Mouse (Mus musculus): ENCODE data around the gene Agps. TPM values are rescaled to one million over a fixed set of nuclear protein-coding genes. Genes with fewer than 3 reads are reported as not detected.
A peak's percentile ranks its signal among the peaks of the same experiment; 100 is the strongest.
"Not testable (repeated sequence)": the region's sequence is repeated elsewhere in the genome, so short reads cannot be mapped to it uniquely, and the experiment has no call there.

The Agps gene
- total RNA-seq, 2 experiments from 2014 or later, result 42.9 to 45.0 TPM

GRCm38 (mm10) chr2:75963211-75963840 is 131.3 kb downstream of the Agps start:
- DNase-seq (ENCODE audit: low spot score in 2 of 2), result no peak
- intact Hi-C loops (cut with DNase I), result loop anchor here (5.0 kb wide), 1 partner anchor 166 kb away; no protein-coding TSS in a partner anchor

GRCm38 (mm10) chr2:75964051-75964450 is 132.1 kb downstream of the Agps start:
- DNase-seq (ENCODE audit: low spot score in 2 of 2), result no peak

DNA sequence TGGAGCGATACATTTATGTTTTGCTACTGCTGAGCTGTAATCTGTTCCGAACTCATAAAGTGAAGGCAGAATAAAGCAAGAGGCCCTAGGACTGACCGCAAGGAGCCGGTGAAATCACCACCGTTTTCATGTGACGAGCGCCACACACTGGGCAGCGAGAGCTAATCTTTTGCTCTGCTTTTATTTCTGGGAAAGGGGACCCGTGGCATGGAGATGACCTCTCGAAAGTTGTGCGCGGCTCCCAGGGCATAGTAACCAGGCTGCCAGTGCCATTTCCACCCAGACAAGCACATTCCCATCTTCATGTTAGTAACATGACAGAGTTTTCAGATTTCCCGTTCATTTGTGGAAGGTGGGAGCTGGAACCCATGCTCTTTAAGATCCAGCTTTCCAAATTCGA is 132.5 kb downstream of the Agps start:
- peak; percentile 45 to 59 for DNase-seq (ENCODE audit: low spot score in 2 of 2)
- intact Hi-C loops (cut with DNase I), result loop anchor here (2.0 to 5.0 kb wide), 2 partner anchors 82 to 167 kb away; no protein-coding TSS in a partner anchor

More at GRCm38 (mm10) chr2:75964051-75964450, 132.1 kb downstream of the Agps start:
- intact Hi-C loops (cut with DNase I), result loop anchor here (2.0 to 5.0 kb wide), 2 partner anchors 81 to 167 kb away; no protein-coding TSS in a partner anchor

DNA sequence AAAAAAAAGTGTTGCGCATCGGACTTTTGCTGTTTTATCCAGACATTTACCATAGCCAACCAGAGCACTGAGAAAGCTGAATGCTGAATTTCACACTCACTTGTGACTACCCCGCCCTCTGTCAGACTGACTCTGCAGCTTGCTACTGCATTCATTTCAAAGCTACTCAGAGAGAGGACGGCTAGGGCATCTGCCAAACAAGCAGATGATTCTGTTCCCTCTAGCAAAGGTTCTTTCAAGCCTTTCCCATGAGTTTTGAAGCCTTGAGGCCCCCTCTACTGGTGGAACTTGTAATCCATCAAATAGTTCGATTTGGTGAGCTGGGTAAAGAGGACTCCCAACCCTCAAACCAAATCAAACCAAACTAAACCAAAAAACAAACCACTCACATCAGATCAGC is 133.0 kb downstream of the Agps start:
- peak; percentile 64 to 91 for DNase-seq (ENCODE audit: low spot score in 2 of 2)
- intact Hi-C loops (cut with DNase I), result loop anchor here (2.0 to 5.0 kb wide), 4 partner anchors 82 to 358 kb away; no protein-coding TSS in a partner anchor

GRCm38 (mm10) chr2:75974131-75974530 is 142.2 kb downstream of the Agps start:
- DNase-seq (ENCODE audit: low spot score in 2 of 2), result no peak
- intact Hi-C loops (cut with DNase I), result no loop called here

- DNase-seq (ENCODE audit: low spot score in 2 of 2); intact Hi-C loops (cut with DNase I): not testable (repeated sequence)
These were observed 144.1 kb downstream of the Agps start for GRCm38 (mm10) chr2:75976070-75976469.

- intact Hi-C loops (cut with DNase I); DNase-seq (ENCODE audit: low spot score in 2 of 2): not testable (repeated sequence)
These were observed 145.9 kb downstream of the Agps start, which contains the start of gene Ttc30a2 for GRCm38 (mm10) chr2:75977752-75978368. Gene Ttc30a2, minus strand, starts transcription at chr2:75978170.

Other genes with a start within 250 kb of the Agps start
- 100 to 1,000 TPM; 279 to 295 TPM for gene Hnrnpa3, start 172.9 kb upstream of the Agps start, total RNA-seq (2021)
- gene Nfe2l2, start 127.5 kb upstream of the Agps start, total RNA-seq (2021), result 10 to 100 TPM; 11.5 to 12.1 TPM
- gene Ttc30b, start 106.4 kb downstream of the Agps start, total RNA-seq (2021), result 10 to 100 TPM; 12.0 to 13.2 TPM
- gene Ttc30a2, start 146.0 kb downstream of the Agps start, total RNA-seq (2021), result under 1 TPM; 0.25 to 0.85 TPM
- 1 to 10 TPM; 2.8 to 3.1 TPM for gene Ttc30a1, start 149.8 kb downstream of the Agps start, total RNA-seq (2021)